Mouse (Mus musculus): ENCODE results near the gene Morn3. TPM values are rescaled to one million over a fixed set of nuclear protein-coding genes. Genes with fewer than 3 reads are reported as not detected.

Morn3 gene
- not detected for total RNA-seq (2018; cell fraction: chromatin; rRNA removed)
- not detected for total RNA-seq (2018; cell fraction: cytosol; rRNA removed)
- not detected for total RNA-seq (2018; cell fraction: nucleus; rRNA removed)
- not detected in 3 replicates for polyA plus RNA-seq (2018)

DNA sequence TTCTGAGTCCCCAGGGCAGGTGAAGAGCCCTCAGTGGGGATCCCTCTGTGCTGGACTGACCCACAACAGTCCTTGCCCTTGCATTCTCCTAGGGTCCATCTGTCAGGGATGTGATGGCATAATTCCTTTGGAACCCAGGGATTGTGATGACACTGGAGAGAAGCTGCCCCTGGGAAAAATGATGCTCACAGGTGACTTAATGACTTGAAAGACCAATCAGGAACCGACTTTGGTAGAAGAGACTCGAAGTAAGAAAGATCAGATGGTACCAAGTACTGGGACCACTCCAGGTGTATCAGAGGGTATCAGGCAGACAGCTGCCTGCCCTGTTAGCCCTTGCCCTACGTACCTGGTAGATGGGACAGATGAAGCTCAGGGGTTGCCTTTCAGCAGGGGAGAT, at the start of gene Morn3:
Gene Morn3, minus strand, starts transcription at position 101 of the 400 bp plus-strand sequence.
- H3K4me3 ChIP-seq (ENCODE audit: inconsistent target): no peak within 1 kb of the TSS
- WGBS (ENCODE audit: missing documents): 89% methylated on average over 3 of the region's 3 CpGs

GRCm38 (mm10) chr5:123096299-123096698, 49.5 kb upstream of the Morn3 start:
- H3K79me2 ChIP-seq (ENCODE audit: inconsistent target): no peaks in the 10 kb centered on the region
- H3K27ac ChIP-seq: no peak overlapping the region
- no peaks in the 10 kb centered on the region; the same call in 1 of the 2 replicates for H3K36me3 ChIP-seq (ENCODE audit: inconsistent target)
- no peak overlapping the region for H3K4me3 ChIP-seq (ENCODE audit: inconsistent target)
- 91% methylated on average over 7 of the region's 8 CpGs for WGBS (ENCODE audit: missing documents)

More for the DNA sequence above, at the start of gene Morn3:
- no peak within 1 kb of the TSS for H3K27ac ChIP-seq
- H3K79me2 ChIP-seq (ENCODE audit: inconsistent target): no peaks in the 10 kb centered on the region
- H3K36me3 ChIP-seq (ENCODE audit: inconsistent target): no peaks in the 10 kb centered on the region

DNA sequence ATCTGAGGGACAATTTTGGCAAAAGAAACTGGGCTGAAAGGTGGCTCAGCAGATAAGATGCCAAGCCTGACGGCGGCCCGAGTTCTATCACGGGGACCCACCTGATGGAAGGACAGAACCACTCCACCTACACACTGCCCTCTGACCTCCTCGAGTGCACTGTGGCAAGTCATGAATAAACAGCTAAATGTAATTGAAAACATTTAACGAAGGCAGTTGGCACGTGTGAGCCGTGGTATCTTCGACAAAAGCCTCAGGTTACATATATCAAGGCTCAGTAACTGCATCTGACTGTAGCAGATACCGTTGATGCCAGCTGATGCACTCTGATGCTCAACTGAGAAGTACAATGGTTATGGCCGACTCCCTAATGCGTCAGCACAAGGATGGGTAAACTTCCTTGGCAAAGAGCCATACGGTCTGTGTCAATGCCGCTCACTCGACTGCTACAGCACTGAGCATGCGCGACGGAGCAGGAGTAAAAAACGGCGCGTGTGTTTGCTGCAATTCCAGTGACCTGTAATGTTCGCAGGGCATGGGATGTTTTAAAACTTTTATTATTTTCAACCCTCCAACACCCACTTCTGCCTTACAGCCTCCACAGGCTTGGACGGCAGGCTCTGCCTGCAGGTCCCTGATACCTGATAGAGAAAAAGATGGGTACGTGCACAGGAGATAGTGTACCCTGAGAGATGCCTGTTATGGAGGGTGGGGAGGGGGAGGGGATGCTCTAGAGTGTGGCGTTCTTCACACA, 47.6 kb upstream of the Morn3 start:
- H3K36me3 ChIP-seq (ENCODE audit: inconsistent target): no peaks in the 10 kb centered on the region; the same call in 1 of the 2 replicates
- WGBS (ENCODE audit: missing documents): 93% methylated on average over 25 of the region's 25 CpGs
- H3K79me2 ChIP-seq (ENCODE audit: inconsistent target): no peaks in the 10 kb centered on the region
- H3K4me3 ChIP-seq (ENCODE audit: inconsistent target): no peak overlapping the region
- H3K27ac ChIP-seq: no peak overlapping the region

DNA sequence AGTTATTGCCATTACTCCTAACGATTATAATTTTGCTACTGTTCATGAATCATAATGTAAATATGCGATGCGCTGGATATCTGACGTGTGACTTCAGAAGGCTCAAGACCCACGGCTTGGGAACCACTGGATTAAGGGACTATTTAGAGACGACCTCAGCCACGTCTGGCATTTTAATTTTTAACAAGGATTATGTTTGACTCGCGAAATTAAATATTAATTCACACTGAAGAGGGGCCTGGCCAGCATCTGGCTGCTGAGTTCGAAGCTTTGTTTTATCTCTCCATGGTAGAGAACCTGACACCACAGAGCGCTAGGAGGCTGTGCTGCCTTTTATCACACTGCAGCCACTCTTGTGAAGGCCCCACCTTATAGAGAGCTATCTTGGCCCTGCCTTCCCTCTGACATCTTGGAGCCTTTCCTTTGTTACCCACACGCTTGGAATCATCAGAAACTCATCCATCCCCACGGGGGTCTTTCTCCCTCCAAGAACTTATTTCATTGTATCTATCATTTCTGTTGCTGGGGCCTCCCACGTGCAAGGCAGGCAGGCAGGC, 46.3 kb upstream of the Morn3 start:
- Histone ChIP-seq H3K27ac (no peak overlapping the region), H3K4me3 (ENCODE audit: inconsistent target) (no peak overlapping the region), H3K36me3 (ENCODE audit: inconsistent target) (no peaks in the 10 kb centered on the region), H3K79me2 (ENCODE audit: inconsistent target) (no peaks in the 10 kb centered on the region)
- 88% methylated on average over 12 of the region's 14 CpGs for WGBS (ENCODE audit: missing documents)

DNA sequence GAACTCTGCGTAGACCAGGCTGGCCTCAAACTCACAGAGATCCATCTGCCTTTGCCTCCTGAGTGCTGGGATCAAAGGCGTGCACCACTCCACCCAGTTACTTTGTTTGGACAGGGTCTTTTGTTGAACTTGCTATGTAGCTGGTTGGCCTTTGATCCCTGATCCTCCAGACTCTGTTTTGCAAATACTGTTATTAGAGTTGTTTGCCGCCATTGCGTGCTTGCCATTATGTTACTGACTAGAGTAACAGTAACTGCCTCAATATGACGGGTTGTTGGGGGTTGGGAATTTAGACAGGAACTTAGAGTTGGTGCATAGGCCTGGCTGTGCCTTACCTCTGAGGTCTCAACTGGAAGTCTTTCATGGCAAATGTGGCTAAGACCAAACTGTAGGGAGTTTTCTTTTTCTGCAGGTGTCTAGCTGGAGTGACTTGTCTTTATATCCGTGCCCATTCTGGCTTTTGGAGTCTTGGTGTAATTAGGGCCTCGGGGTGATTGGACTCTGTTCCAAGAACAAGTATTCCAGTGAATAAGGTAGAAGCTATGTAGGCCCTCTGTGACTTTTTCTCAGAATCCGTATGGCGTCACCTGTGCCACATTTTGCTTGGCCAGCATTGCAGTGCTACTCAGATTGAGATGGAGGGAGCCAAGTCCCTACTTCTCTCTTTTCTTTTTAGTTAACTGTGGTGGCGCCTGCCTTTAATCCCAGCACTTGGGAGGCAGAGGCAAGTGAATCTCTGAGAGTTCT, 43.9 kb upstream of the Morn3 start:
- Histone ChIP-seq H3K79me2 (ENCODE audit: inconsistent target) (no peaks in the 10 kb centered on the region), H3K27ac (no peak overlapping the region), H3K36me3 (ENCODE audit: inconsistent target) (no peaks in the 10 kb centered on the region), H3K4me3 (ENCODE audit: inconsistent target) (no peak overlapping the region)
- 93% methylated on average over 10 of the region's 10 CpGs for WGBS (ENCODE audit: missing documents)

GRCm38 (mm10) chr5:123088784-123089183, 42.0 kb upstream of the Morn3 start:
- 86% methylated on average over 4 of the region's 4 CpGs for WGBS (ENCODE audit: missing documents)
- Histone ChIP-seq H3K79me2 (ENCODE audit: inconsistent target) (no peaks in the 10 kb centered on the region), H3K27ac (no peak overlapping the region), H3K36me3 (ENCODE audit: inconsistent target) (no peaks in the 10 kb centered on the region), H3K4me3 (ENCODE audit: inconsistent target) (no peak overlapping the region)

GRCm38 (mm10) chr5:123086501-123086900, 39.7 kb upstream of the Morn3 start:
- Histone ChIP-seq H3K4me3 (ENCODE audit: inconsistent target) (no peak overlapping the region), H3K36me3 (ENCODE audit: inconsistent target) (no peaks in the 10 kb centered on the region), H3K79me2 (ENCODE audit: inconsistent target) (no peaks in the 10 kb centered on the region), H3K27ac (no peak overlapping the region)
- 90% methylated on average over 2 of the region's 2 CpGs for WGBS (ENCODE audit: missing documents)

DNA sequence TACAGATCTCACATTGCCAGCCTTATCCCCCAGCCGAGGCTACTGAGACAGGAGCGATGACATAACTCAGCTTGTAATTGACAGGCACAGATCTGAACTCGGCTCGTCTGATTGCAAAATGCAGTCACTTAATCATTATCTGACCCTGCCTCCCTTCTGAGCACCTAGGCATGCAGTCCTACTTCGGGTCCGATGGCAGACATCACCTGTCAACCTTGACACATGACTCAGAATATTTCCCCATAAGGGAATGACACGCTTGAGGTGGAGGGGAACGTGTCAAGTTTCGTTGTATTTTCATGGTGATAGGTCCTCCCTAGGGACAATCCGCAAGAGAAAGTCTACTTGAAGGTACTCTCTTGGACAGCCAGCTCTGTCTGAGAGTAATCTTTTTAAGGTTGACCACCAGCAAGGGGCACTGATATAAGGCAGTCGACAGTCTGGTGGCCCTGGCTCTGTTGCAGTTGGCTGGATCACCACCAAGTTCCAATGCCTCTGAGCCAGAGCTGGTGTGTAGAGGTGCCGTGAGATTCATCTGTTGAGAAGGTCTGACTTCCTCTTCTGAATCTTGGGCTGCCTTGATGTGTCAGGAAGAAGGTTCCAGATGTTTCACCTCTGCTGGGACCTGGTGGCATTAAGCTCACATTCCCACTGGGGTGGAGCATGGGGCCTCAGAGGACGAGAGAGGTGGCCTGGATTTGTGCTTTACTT, 36.7 kb upstream of the Morn3 start:
- Histone ChIP-seq H3K79me2 (ENCODE audit: inconsistent target) (peaks cover 6% of the 10 kb centered on the region; the same call in 1 of the 2 replicates), H3K36me3 (ENCODE audit: inconsistent target) (no peaks in the 10 kb centered on the region), H3K4me3 (ENCODE audit: inconsistent target) (no peak overlapping the region), H3K27ac (no peak overlapping the region)
- 78% methylated on average over 13 of the region's 13 CpGs for WGBS (ENCODE audit: missing documents)

DNA sequence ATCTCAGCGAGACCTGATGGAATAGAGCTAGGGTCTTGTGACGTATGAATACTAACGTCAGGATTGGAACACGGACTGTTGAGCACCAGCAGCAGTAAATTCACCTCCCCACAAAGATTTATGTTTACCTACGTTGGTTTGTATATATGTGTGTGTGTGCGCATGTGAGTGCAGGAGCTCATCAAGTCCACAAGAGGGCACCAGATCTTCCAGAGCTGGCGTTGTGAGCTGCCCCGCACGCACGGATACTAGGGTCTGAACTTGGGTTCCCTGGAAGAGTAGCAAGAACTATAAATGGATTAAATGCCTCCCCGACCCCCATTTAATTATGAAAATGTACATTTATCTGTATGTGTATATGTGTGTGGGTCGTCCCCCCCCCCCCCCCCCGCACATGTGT, 33.7 kb upstream of the Morn3 start:
- Histone ChIP-seq H3K36me3 (ENCODE audit: inconsistent target) (no peaks in the 10 kb centered on the region), H3K4me3 (ENCODE audit: inconsistent target) (no peak overlapping the region), H3K27ac (no peak overlapping the region), H3K79me2 (ENCODE audit: inconsistent target) (peaks cover 13% of the 10 kb centered on the region; the same call in 1 of the 2 replicates)
- 96% methylated on average over 11 of the region's 13 CpGs for WGBS (ENCODE audit: missing documents)

DNA sequence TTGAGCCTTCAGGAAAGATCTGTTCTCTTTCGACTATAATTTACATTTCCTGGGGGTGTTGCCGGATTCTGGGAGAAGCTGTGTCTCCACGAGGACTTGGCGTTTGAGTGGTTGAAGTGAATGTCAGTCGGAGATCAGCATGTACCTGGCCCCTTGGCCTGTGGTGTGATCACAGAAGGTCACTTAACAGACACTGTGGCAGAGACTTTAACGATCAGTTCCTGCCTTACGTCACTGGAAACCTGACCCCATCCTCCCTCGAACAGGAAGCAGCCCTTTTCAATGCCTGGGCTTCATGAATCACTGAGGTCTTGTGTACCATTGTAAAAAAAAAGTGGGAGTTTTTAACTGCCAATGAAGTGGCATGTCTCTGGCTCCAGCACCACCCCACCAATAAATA, 33.2 kb upstream of the Morn3 start:
- WGBS (ENCODE audit: missing documents): 11% methylated on average over 8 of the region's 8 CpGs
- H3K79me2 ChIP-seq (ENCODE audit: inconsistent target): peaks cover 13% of the 10 kb centered on the region; the same call in 1 of the 2 replicates
- H3K4me3 ChIP-seq (ENCODE audit: inconsistent target): no peak overlapping the region; the same call in 1 of the 2 replicates
- H3K36me3 ChIP-seq (ENCODE audit: inconsistent target): no peaks in the 10 kb centered on the region
- peak overlapping the region; percentile 54 for H3K27ac ChIP-seq

- Histone ChIP-seq H3K79me2 (ENCODE audit: inconsistent target) (peaks cover 13% of the 10 kb centered on the region; the same call in 1 of the 2 replicates), H3K4me3 (ENCODE audit: inconsistent target) (no peak overlapping the region), H3K36me3 (ENCODE audit: inconsistent target) (no peaks in the 10 kb centered on the region), H3K27ac (peak overlapping the region; percentile 54)
- 14% methylated on average over 1 of the region's 1 CpGs for WGBS (ENCODE audit: missing documents)
Observed at GRCm38 (mm10) chr5:123079568-123079967, 32.8 kb upstream of the Morn3 start.

DNA sequence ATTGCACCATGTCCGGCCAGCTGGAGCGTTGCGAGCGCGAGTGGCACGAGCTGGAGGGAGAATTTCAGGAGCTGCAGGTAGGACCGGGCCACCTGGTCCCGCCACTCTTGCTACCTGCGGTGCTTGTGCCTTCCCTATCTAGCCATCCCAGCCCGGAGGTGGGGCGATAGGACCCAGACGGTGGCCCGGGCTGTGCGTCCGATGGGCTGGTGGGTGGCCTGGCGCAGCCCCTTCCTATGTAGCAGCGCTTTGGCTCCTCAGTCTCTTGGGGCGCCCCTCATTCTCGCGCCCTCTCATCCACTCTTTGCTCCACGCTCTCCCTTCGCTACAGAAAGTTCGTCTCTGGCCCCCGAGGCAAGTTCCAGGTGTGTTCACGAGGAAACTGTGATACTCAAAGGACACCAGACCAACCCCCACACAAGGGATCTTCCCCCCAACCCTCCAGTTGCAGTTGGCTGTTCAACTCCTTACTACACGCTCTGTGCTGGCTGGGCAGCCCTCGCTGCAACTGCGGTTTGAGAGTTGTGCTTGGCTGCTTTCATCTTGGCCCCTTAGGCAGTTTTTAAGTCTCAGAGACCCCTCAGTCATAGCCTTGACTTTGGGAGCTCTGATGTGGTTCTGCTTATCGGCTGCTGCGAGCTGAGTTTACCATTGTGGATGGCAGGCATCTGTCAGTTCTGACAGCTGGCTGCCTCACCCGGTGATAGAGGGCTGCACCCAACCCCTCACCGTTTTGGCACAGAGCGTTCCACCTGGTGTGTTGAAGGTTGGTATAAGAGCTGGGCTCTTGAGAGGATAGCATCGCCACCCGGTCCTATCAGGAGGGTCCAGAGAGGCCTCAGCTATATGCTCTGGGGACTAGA, 29.8 kb upstream of the Morn3 start:
- no peak overlapping the region for H3K27ac ChIP-seq
- H3K4me3 ChIP-seq (ENCODE audit: inconsistent target): peak overlapping the region; percentile 49
- peaks cover 13% of the 10 kb centered on the region; the same call in 1 of the 2 replicates for H3K79me2 ChIP-seq (ENCODE audit: inconsistent target)
- 5% methylated on average over 35 of the region's 35 CpGs for WGBS (ENCODE audit: missing documents)
- H3K36me3 ChIP-seq (ENCODE audit: inconsistent target): no peaks in the 10 kb centered on the region

DNA sequence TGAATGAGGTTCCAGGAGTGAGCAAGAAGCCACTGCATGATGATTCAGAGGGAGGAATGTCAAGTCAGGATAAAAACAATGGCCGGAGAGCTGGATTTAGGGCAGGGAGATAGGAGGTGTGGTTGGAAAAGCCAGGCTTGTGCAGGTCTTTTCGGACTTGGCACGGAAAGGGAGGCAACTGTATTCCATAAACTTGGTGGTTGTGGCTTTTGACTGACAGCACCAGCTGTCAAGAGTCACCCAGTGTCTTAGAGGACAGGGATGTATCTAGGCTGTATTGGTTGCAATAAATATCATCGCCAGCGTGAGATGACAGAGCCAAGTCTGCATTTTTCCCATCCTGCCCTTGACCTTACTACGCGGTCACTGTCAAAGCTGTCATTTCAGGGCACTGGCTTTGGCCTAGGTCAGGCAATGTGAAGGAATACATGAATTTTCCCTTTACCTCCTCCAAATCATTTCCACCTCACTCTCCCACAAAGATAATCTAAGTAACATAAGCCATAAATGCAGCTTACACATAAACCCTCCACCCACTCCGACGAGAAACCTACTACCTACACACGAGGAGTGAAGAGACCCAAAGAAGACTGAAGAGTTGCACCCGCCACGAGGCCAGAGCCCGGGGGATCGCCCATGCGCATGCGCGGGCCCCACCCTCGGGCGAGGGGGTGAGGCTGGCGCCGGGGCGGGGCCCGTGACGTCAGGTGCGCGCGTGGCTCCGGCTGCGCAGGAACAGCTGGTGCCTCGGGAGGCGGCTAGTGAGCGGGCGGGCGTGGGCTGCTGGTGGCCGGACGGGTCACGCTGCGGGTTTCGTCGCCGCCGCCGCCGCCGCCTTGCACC, 29.0 kb upstream of the Morn3 start:
- Histone ChIP-seq H3K36me3 (ENCODE audit: inconsistent target) (no peaks in the 10 kb centered on the region), H3K79me2 (ENCODE audit: inconsistent target) (peaks cover 8% of the 10 kb centered on the region; the same call in 1 of the 2 replicates), H3K4me3 (ENCODE audit: inconsistent target) (peak overlapping the region; percentile 49), H3K27ac (0 out of 2 replicates have a peak overlapping the region, but pooled peaks have one; percentile 10)
- 8% methylated on average over 45 of the region's 45 CpGs for WGBS (ENCODE audit: missing documents)

Measured in macrophage (primary cell).